Mouse (Mus musculus) lung, embryonic 15.5 days (tissue): Measurements from ENCODE around the gene Lin7a. TPM values are rescaled to one million over a fixed set of nuclear protein-coding genes. Genes with fewer than 3 reads are reported as not detected.

Experiments used
- ATAC-seq: fragments of 200-750 bp; cut with Nextera tagmentation; 2 replicates; pipeline ENCODE4 v1.8.0; 2017; ENCODE audit warnings: moderate number of reproducible peaks, borderline replicate concordance; ENCODE audit not compliant: low FRiP score, low TSS enrichment; ENCODE audit errors: extremely low read depth
- H3K27ac ChIP-seq: fragments of 300-500 bp; sonication (generic); 2 replicates; pipeline ENCODE4 v1.5.1; 2015; ENCODE audit warnings: moderate library complexity, mild to moderate bottlenecking, inconsistent platforms
- H3K27me3 ChIP-seq: fragments of 300-500 bp; sonication (generic); 2 replicates; pipeline ENCODE4 v1.6.1; 2015; ENCODE audit warnings: inconsistent platforms
- H3K36me3 ChIP-seq: fragments of 300-500 bp; sonication (generic); 2 replicates; pipeline ENCODE4 v1.6.1; 2015; ENCODE audit warnings: inconsistent platforms
- H3K4me1 ChIP-seq: fragments of 300-500 bp; sonication (generic); 2 replicates; pipeline ENCODE4 v1.6.1; 2015; ENCODE audit warnings: inconsistent platforms
- H3K4me2 ChIP-seq: fragments of 300-500 bp; sonication (generic); 2 replicates; pipeline ENCODE4 v1.6.1; 2015; ENCODE audit warnings: inconsistent platforms, mild to moderate bottlenecking, moderate library complexity
- H3K4me3 ChIP-seq: fragments of 300-500 bp; sonication (generic); 2 replicates; pipeline ENCODE4 v1.5.1; 2015; ENCODE audit warnings: mild to moderate bottlenecking, inconsistent platforms
- H3K9ac ChIP-seq: fragments of 300-500 bp; sonication (generic); 2 replicates; pipeline ENCODE4 v1.6.1; 2015; ENCODE audit warnings: inconsistent platforms
- H3K9me3 ChIP-seq: fragments of 300-500 bp; sonication (generic); 2 replicates; pipeline ENCODE4 v1.6.1; 2016; ENCODE audit warnings: inconsistent platforms
- WGBS: fragments of 180-500 bp; shearing (Covaris S2); methylation state at CpG from one replicate; pipeline ENCODE4 v1.1.7; 2015; 5-methylcytosine and 5-hydroxymethylcytosine counted together
- polyA plus RNA-seq: library from polyadenylated mRNA; unstranded; fragments of >200 nt; fragmentation: Nextera tagmentation; extraction: Ambion mirVana; gene quantifications from 2 replicates; pipeline ENCODE4 v1.2.1, GENCODE M21; 2015

Gene Lin7a
- polyA plus RNA-seq, 1 experiment from 2014 or later: 5.5 TPM

DNA sequence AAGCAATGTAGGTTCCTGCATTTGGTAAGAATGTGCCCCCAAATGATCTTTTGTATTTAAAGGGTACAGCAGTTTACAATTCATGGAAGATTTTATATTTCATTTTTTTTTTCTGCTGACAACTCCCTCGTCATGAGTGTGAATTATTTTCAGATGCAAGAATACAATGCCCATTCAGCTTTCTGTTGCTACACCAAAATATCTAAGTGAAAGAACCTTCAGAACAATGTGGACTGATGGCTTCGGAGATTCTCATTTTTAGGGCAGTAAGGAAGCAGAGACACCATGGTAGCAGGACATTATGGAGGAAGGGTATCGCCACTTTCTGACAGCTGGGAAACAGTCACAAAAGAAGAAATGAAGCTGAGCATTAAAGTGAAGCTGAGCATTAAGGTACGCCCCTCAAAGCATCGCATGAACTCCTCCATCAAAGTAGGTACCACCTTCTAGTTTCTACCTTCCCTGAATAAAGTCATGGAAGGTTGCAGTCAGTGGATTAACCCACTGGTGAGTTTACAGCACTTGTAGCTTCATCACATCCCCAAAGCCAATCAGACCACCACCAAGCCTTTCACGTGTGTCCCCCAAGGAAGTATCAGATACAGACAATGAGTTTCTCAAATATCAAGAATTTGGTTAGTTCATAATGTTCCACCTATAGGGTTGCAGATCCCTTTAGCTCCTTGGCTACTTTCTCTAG is 16.0 kb upstream of the Lin7a start:
- H3K4me3 ChIP-seq: no peak overlapping the region
- H3K4me1 ChIP-seq: no peaks in the 10 kb centered on the region
- H3K4me2 ChIP-seq: no peak overlapping the region
- no peak overlapping the region for H3K9ac ChIP-seq
- H3K27me3 ChIP-seq: no peaks in the 10 kb centered on the region
- no peaks in the 10 kb centered on the region for H3K36me3 ChIP-seq
- no peak for ATAC-seq
- no peak overlapping the region for H3K27ac ChIP-seq
- H3K9me3 ChIP-seq: no peaks in the 10 kb centered on the region
- 84% methylated on average over 6 of the region's 6 CpGs for WGBS

DNA sequence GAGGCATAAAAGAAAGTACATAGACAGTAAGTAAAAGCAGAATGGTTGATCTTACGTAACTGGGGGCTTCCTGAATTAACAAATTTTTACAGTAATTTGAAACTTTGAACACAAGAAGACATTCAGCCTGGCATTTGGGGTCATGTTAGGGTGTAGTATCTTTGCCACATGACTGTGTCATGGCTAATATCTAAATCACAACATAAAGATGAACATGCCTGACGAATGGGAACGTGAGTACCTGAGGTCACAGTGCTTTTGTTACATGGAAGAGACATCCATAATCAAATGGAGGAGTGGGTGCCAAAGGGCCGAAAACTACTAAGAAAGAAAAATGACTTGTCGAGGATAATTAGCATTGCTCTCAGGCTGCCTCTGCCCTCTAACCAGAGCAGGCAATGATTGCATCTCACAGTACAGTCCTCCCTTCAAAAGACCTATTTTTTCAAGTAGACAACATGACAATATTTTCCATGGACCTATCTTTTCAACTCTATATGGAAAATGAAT is 15.0 kb upstream of the Lin7a start:
- Histone ChIP-seq H3K4me2 (no peak overlapping the region), H3K4me3 (no peak overlapping the region), H3K27me3 (no peaks in the 10 kb centered on the region), H3K9me3 (no peaks in the 10 kb centered on the region), H3K4me1 (no peaks in the 10 kb centered on the region), H3K27ac (no peak overlapping the region), H3K36me3 (no peaks in the 10 kb centered on the region), H3K9ac (no peak overlapping the region)
- no peak for ATAC-seq
- 74% methylated on average over 5 of the region's 5 CpGs for WGBS

DNA sequence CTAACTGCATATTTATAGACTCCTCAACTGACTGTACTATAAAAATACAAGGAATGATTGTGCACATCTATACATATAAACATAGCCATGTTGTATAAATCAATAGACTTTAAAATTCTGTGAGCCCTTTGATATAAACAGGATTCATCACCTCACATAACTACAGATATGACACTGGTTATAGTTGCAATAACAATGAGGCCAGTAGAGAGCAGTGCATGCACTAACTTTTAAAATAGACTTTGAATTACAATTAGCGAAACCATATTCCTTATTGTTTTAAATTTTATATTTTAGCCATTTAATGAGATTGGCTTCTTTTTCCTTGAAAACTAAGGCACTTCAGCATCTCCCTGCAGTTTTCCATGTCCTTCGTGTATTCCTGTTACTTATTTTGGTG is 11.1 kb upstream of the Lin7a start:
- ATAC-seq: no peak
- Histone ChIP-seq H3K9me3 (no peaks in the 10 kb centered on the region), H3K27me3 (no peaks in the 10 kb centered on the region), H3K4me3 (no peak overlapping the region), H3K36me3 (no peaks in the 10 kb centered on the region), H3K4me1 (no peaks in the 10 kb centered on the region), H3K4me2 (no peak overlapping the region), H3K9ac (no peak overlapping the region), H3K27ac (no peak overlapping the region)
- 83% methylated on average over 2 of the region's 2 CpGs for WGBS

DNA sequence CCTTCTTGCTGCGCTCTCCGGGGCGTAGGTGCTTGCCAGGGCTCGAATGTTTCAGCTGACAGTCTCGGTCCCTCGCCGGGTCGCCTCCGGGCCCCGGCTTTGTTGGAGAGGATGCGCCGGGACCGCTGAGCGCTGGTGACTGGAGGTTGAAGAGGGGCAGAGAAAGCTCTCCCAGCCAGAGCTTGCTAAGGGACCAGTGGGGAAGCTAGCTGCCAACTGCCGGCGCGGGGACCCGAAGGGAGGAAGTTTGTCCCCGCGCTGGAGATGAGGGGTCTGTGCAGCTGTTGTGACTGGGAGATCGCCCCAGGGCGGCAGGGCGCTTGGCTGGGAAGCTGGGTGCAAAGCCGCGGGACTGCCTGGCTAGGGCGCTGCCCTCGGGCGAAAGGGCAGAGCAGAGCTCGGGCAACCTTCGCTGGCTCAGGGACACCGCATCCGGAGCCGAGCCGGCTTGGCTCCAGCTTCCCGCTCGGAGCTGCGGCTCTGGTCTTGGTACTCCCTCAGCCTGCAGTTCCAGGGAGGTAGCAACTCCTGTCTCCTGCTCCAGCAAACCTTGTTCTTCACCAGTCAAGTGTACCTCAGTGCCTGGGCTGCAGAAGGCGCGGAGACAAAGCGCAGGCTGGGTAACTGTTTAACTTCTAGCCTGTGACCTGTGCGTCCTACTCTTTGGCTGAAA is 781 bp downstream of the Lin7a start:
- H3K36me3 ChIP-seq: no peaks in the 10 kb centered on the region
- H3K4me2 ChIP-seq: peak overlapping the region; percentile 99
- ATAC-seq: peak; percentile 78
- H3K9me3 ChIP-seq: no peaks in the 10 kb centered on the region
- WGBS: under 1% methylated on average over 41 of the region's 41 CpGs
- H3K4me3 ChIP-seq: peak overlapping the region; percentile 66
- H3K4me1 ChIP-seq: no peaks in the 10 kb centered on the region
- peak overlapping the region; percentile 52 for H3K9ac ChIP-seq
- H3K27me3 ChIP-seq: peaks cover 12% of the 10 kb centered on the region; the same call in 1 of the 2 replicates
- peak overlapping the region; percentile 39 for H3K27ac ChIP-seq

DNA sequence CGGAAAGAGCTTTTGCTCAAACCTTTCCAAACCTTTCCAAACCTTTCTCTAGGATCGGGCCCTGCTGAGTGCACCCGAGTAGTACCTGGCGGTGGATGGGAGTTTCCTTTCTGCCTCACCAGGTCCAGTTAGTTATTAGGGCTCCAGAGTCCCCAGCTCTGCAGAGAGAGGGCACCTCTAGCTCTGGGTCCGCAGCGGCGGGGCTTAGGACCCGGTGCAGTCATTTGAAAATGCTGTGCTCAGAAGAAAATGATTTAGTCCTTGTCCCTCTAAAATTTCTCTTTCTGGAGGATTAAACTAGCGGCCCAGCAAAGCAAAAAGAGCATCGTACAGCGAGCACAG is 1.3 kb downstream of the Lin7a start:
- WGBS: 6% methylated on average over 11 of the region's 11 CpGs
- H3K27me3 ChIP-seq: peaks cover 12% of the 10 kb centered on the region; the same call in 1 of the 2 replicates
- peak overlapping the region; percentile 99 for H3K4me2 ChIP-seq
- ATAC-seq: peak; percentile 62; the same call in 1 of the 2 replicates
- H3K9me3 ChIP-seq: no peaks in the 10 kb centered on the region
- peak overlapping the region; percentile 66 for H3K4me3 ChIP-seq
- no peaks in the 10 kb centered on the region for H3K36me3 ChIP-seq
- H3K4me1 ChIP-seq: no peaks in the 10 kb centered on the region
- 0 out of 2 replicates have a peak overlapping the region, but pooled peaks have one; percentile 52 for H3K9ac ChIP-seq
- H3K27ac ChIP-seq: peak overlapping the region; percentile 39

DNA sequence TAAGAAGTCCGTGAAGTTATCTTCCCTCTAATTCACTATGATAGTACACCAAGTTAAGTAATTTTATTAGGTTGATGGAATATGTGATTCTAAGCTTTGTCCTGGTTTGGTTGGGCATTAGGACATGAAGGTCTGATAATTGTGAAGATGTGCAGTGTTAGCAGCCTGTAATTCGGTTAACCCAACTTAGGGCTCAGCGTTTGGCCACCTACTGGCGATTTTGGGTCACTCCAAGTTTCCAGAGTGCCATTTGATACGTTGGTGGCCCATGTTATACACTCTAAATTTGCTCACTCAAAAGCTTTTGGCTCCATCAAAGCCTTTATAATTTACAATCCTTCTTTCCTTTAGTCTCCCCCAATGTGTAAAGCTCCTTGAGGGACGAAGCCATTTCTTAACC is 2.4 kb downstream of the Lin7a start:
- no peak overlapping the region for H3K27ac ChIP-seq
- no peaks in the 10 kb centered on the region for H3K36me3 ChIP-seq
- H3K4me2 ChIP-seq: no peak overlapping the region
- no peaks in the 10 kb centered on the region for H3K4me1 ChIP-seq
- 41% methylated on average over 6 of the region's 6 CpGs for WGBS
- peaks cover 12% of the 10 kb centered on the region; the same call in 1 of the 2 replicates for H3K27me3 ChIP-seq
- no peak overlapping the region for H3K9ac ChIP-seq
- no peak for ATAC-seq
- H3K9me3 ChIP-seq: no peaks in the 10 kb centered on the region
- no peak overlapping the region for H3K4me3 ChIP-seq

DNA sequence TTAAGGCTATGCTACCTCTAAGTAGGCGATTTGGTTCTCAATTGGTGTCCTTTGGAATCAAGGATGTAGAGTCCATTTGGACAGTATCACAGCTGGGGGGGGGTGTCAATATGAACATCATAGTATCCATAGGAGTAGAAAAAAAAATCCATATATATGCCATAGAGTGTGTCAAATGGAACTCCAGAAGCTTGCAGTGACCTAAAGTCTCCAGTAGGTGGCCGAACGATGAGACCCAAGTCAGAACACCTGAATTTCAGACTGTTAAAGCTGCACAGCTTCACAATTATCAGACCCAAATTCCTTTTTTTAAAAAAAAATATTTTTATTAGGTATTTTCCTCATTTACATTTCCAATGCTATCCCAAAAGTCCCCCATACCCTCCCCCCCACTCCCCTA is 3.3 kb downstream of the Lin7a start:
- Histone ChIP-seq H3K4me3 (no peak overlapping the region), H3K9me3 (no peaks in the 10 kb centered on the region), H3K36me3 (no peaks in the 10 kb centered on the region), H3K27ac (no peak overlapping the region), H3K27me3 (peaks cover 12% of the 10 kb centered on the region; the same call in 1 of the 2 replicates), H3K4me1 (no peaks in the 10 kb centered on the region), H3K4me2 (no peak overlapping the region), H3K9ac (no peak overlapping the region)
- no peak for ATAC-seq
- 59% methylated on average over 3 of the region's 3 CpGs for whole genome bisulfite sequencing

DNA sequence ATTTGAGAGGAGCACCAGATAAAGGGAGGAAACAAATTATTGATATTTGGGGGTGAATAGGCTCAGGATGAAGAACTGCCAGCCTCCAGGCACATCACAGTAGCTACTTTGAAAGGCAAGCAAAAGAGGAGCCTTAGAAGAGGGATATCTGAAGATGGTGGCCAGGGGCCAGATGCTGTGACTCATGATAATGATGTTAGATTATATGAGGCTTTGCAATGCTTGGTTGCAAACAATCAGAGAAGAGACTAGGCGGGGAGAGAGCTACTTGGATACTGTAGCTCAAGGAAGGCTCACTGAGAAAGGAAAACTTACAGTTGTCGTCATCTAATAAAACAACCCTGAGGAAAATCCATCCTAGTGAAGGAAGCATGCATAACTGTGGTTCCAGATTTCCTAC is 5.2 kb downstream of the Lin7a start:
- 83% methylated on average over 2 of the region's 2 CpGs for WGBS
- ATAC-seq: no peak
- no peak overlapping the region for H3K9ac ChIP-seq

DNA sequence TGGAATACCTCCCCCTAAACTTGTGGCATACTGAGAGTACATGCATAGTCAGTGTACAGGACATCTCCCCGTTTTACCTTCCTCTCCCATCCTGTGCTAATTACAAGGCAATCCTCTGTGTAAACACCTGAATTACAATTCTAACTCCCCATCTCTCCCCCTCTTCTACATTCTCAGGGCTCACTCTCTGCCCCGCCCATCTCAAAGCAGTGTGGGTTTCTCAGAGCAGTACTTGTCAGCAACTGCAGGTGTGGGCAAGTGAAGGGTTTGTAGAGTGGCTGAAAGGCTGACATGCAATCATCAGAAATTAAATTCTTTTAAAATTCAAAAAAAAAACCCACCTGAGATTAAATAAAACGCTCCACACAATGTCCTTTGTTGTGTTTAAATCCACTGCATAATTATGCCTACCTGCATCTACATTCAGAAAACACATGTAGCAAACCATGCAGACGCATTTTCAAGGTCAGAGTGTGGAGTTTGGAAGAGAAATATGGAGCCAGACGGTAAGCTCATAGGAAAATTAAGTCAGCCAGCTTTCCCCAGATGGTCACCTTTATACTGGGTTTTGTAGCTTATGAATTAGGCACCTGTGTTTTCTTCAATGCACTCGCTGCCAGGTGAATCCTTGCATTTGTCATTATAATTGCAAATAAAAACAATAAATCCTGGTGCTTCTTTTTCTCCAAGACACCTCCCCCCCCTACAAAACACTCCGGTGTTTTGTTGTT is 22.6 kb downstream of the Lin7a start:
- H3K27ac ChIP-seq: no peak overlapping the region
- H3K4me2 ChIP-seq: no peak overlapping the region
- no peak for ATAC-seq
- H3K27me3 ChIP-seq: no peaks in the 10 kb centered on the region
- no peak overlapping the region for H3K9ac ChIP-seq
- no peak overlapping the region for H3K4me3 ChIP-seq
- H3K36me3 ChIP-seq: no peaks in the 10 kb centered on the region
- H3K4me1 ChIP-seq: no peaks in the 10 kb centered on the region
- H3K9me3 ChIP-seq: no peaks in the 10 kb centered on the region
- WGBS: 46% methylated on average over 7 of the region's 7 CpGs

More for the DNA sequence above, 5.2 kb downstream of the Lin7a start:
- H3K36me3 ChIP-seq: no peaks in the 10 kb centered on the region
- H3K4me1 ChIP-seq: no peaks in the 10 kb centered on the region
- H3K27me3 ChIP-seq: no peaks in the 10 kb centered on the region
- H3K4me2 ChIP-seq: no peak overlapping the region
- H3K27ac ChIP-seq: no peak overlapping the region
- no peaks in the 10 kb centered on the region for H3K9me3 ChIP-seq
- no peak overlapping the region for H3K4me3 ChIP-seq

DNA sequence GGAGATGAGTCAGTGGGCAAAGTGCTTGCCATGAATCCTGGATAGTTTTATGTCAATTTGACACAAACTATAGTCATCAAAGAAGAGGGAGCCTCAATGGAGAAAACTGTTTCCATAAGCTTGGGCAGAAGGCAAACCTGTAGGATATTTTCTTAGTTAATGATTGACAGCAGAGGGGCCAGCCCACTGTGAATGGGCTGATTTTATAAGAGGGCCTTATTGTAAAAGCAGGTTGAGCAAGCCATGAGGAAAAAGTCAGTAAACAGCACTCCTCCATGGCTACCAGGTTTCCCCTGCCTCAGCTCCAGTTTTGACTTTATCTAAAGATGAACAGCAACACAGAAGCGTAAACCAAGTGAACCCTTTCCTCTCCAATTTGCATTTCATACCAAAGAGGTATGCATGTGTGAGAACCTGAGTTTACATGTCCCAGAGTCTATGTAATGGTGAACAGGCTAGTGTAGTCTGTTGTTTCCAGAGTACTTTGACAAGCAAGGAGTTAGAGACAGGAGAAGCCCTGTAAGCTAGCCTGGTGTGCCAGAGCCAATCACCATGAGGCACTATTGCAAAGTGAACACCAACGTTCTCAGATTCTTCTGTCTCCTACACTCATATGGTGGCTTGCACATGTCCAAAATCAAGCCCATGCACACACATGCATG is 29.2 kb downstream of the Lin7a start:
- no peaks in the 10 kb centered on the region for H3K27me3 ChIP-seq
- no peak overlapping the region for H3K9ac ChIP-seq
- H3K4me3 ChIP-seq: no peak overlapping the region
- ATAC-seq: no peak
- no peak overlapping the region for H3K4me2 ChIP-seq
- no peaks in the 10 kb centered on the region for H3K36me3 ChIP-seq
- WGBS: 69% methylated on average over 2 of the region's 2 CpGs
- no peak overlapping the region for H3K27ac ChIP-seq
- H3K4me1 ChIP-seq: no peaks in the 10 kb centered on the region
- H3K9me3 ChIP-seq: no peaks in the 10 kb centered on the region

DNA sequence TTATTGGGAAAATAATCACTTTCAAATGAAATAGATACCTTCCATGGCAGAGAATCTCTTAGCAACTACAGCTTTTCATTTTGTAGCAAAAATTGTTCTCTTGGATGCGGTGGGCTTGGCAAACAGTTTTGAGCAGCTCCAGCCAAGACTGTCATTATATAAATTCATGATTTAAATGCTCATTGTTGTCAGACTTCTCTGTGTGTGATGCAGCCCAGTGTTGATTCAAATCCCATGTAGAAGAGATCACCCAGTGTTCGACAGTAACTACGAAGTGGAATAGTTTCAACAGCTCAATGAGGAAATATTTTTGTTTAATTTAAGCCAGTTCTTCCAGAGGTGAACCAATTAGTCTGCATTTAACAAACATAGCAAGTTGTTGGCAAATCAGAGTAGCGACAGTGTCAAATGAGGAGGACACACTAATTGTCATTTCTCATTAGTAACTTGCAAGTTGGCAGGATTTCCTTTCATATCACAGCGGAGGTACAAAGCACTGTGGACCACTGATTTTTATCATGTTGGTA is 39.5 kb downstream of the Lin7a start:
- no peaks in the 10 kb centered on the region for H3K27me3 ChIP-seq
- no peak overlapping the region for H3K4me3 ChIP-seq
- no peak overlapping the region for H3K9ac ChIP-seq
- WGBS: 74% methylated on average over 5 of the region's 5 CpGs
- no peaks in the 10 kb centered on the region for H3K4me1 ChIP-seq
- no peak overlapping the region for H3K27ac ChIP-seq
- H3K36me3 ChIP-seq: no peaks in the 10 kb centered on the region
- no peaks in the 10 kb centered on the region for H3K9me3 ChIP-seq
- ATAC-seq: no peak
- H3K4me2 ChIP-seq: no peak overlapping the region
